Mouse (Mus musculus) heart, postnatal 4 days (tissue): Measurements from ENCODE around the gene Morc4. TPM values are rescaled to one million over a fixed set of nuclear protein-coding genes. Genes with fewer than 3 reads are reported as not detected.

Experiments used
- DNase-seq: peaks from one replicate; pipeline ENCODE4 v3.0.0; 2021
- total RNA-seq, 2 experiments: library from RNA; stranded (reverse); gene quantifications; 2 replicates each; pipeline ENCODE4 v1.2.3; 2021

Gene Morc4
- 10 to 100 TPM; 11.4 to 12.3 TPM for total RNA-seq

- peak; percentile 68 for DNase-seq
Measured at GRCm38 (mm10) chrX:139870938-139871791, at the start of gene Morc4. Gene Morc4, minus strand, starts transcription at chrX:139871677.

- DNase-seq: no peak
Measured at GRCm38 (mm10) chrX:139920572-139920971, 49.1 kb upstream of the Morc4 start.

GRCm38 (mm10) chrX:139891387-139891786, 19.9 kb upstream of the Morc4 start:
- no peak for DNase-seq

- DNase-seq: no peak
Measured at GRCm38 (mm10) chrX:139883221-139883620, 11.7 kb upstream of the Morc4 start.

GRCm38 (mm10) chrX:139877936-139878335, 6.5 kb upstream of the Morc4 start:
- DNase-seq: no peak

- DNase-seq: no peak
Measured at GRCm38 (mm10) chrX:139877105-139877504, 5.6 kb upstream of the Morc4 start.

- DNase-seq: peak; percentile 44
Measured at GRCm38 (mm10) chrX:139870300-139870711, 1.2 kb downstream of the Morc4 start.

GRCm38 (mm10) chrX:139859402-139859801, 12.1 kb downstream of the Morc4 start:
- no peak for DNase-seq

GRCm38 (mm10) chrX:139854795-139855194, 16.7 kb downstream of the Morc4 start:
- no peak for DNase-seq

- no peak for DNase-seq
Measured at GRCm38 (mm10) chrX:139841091-139841490, 30.4 kb downstream of the Morc4 start.

GRCm38 (mm10) chrX:139839057-139839456, 32.4 kb downstream of the Morc4 start:
- peak; percentile 12 for DNase-seq

- DNase-seq: peak; percentile 54
Measured at GRCm38 (mm10) chrX:139832464-139832863, 39.0 kb downstream of the Morc4 start.

- DNase-seq: no peak
Measured at GRCm38 (mm10) chrX:139828363-139829092, 42.9 kb downstream of the Morc4 start.

GRCm38 (mm10) chrX:139826926-139827325, 44.6 kb downstream of the Morc4 start:
- no peak for DNase-seq

- DNase-seq: no peak
Measured at GRCm38 (mm10) chrX:139825402-139825801, 46.1 kb downstream of the Morc4 start.

- no peak for DNase-seq
Measured at GRCm38 (mm10) chrX:139815201-139815600, 56.3 kb downstream of the Morc4 start.

- DNase-seq: no peak
Measured at GRCm38 (mm10) chrX:139814018-139814635, 57.4 kb downstream of the Morc4 start.

- DNase-seq: no peak
Measured at GRCm38 (mm10) chrX:139813299-139814002, 58.0 kb downstream of the Morc4 start.

GRCm38 (mm10) chrX:139812636-139813298, 58.7 kb downstream of the Morc4 start:
- no peak for DNase-seq

GRCm38 (mm10) chrX:139808501-139808900, 63.0 kb downstream of the Morc4 start:
- DNase-seq: no peak

GRCm38 (mm10) chrX:139808085-139808484, 63.4 kb downstream of the Morc4 start:
- DNase-seq: no peak

- DNase-seq: no peak
Measured at GRCm38 (mm10) chrX:139807391-139807790, 64.1 kb downstream of the Morc4 start.
